Mouse (Mus musculus): Measurements from ENCODE around the gene Timm8a2. TPM values are rescaled to one million over a fixed set of nuclear protein-coding genes. Genes with fewer than 3 reads are reported as not detected.

Timm8a2 gene
- polyA plus RNA-seq (2014; fragmentation: Nextera tagmentation; extraction: Ambion mirVana), result not detected in 2 replicates

GRCm38 (mm10) chr14:122034451-122034850, at the start of gene Timm8a2:
Timm8a2 (plus strand) TSS chr14:122034674.
- no peaks in the 10 kb centered on the region for H3K36me3 ChIP-seq (ENCODE audit: control insufficient read depth, insufficient read depth, low read length)
- DNase-seq (ENCODE audit: low spot score) (no peak), ATAC-seq (ENCODE audit: insufficient number of reproducible peaks, low FRiP score, low TSS enrichment, low read depth) (no peak)
- no peaks in the 10 kb centered on the region for H3K9me3 ChIP-seq (ENCODE audit: control insufficient read depth, low read length)
- H3K4me3 ChIP-seq (ENCODE audit: low read depth, low read length), result no peak within 1 kb of the TSS
- H3K27me3 ChIP-seq (ENCODE audit: control insufficient read depth, insufficient read depth, low read length), result no peaks in the 10 kb centered on the region
- H3K4me1 ChIP-seq (ENCODE audit: control insufficient read depth, insufficient read depth, low read length), result no peaks in the 10 kb centered on the region
- H3K9ac ChIP-seq (ENCODE audit: low read length), result no peak within 1 kb of the TSS
- H3K27ac ChIP-seq (replicated peaks; ENCODE audit: low read depth, low read length), result no peak within 1 kb of the TSS
- no peak within 1 kb of the TSS for H3K4me2 ChIP-seq (ENCODE audit: low read depth, severe bottlenecking)
- 91% methylated on average over 13 of the region's 13 CpGs for WGBS

GRCm38 (mm10) chr14:121985477-121985876, 49.0 kb upstream of the Timm8a2 start:
- WGBS, result 89% methylated on average over 3 of the region's 3 CpGs
- H3K36me3 ChIP-seq (ENCODE audit: control insufficient read depth, insufficient read depth, low read length), result no peaks in the 10 kb centered on the region
- ATAC-seq (ENCODE audit: insufficient number of reproducible peaks, low FRiP score, low TSS enrichment, low read depth) (no peak), DNase-seq (ENCODE audit: low spot score) (no peak)
- H3K9me3 ChIP-seq (ENCODE audit: control insufficient read depth, low read length), result no peaks in the 10 kb centered on the region
- H3K27me3 ChIP-seq (ENCODE audit: control insufficient read depth, insufficient read depth, low read length), result no peaks in the 10 kb centered on the region
- no peak overlapping the region for H3K4me3 ChIP-seq (ENCODE audit: low read depth, low read length)
- H3K4me1 ChIP-seq (ENCODE audit: control insufficient read depth, insufficient read depth, low read length), result no peaks in the 10 kb centered on the region
- H3K27ac ChIP-seq (replicated peaks; ENCODE audit: low read depth, low read length), result no peak overlapping the region
- no peak overlapping the region for H3K9ac ChIP-seq (ENCODE audit: low read length)
- H3K4me2 ChIP-seq (ENCODE audit: low read depth, severe bottlenecking), result no peak overlapping the region

DNA sequence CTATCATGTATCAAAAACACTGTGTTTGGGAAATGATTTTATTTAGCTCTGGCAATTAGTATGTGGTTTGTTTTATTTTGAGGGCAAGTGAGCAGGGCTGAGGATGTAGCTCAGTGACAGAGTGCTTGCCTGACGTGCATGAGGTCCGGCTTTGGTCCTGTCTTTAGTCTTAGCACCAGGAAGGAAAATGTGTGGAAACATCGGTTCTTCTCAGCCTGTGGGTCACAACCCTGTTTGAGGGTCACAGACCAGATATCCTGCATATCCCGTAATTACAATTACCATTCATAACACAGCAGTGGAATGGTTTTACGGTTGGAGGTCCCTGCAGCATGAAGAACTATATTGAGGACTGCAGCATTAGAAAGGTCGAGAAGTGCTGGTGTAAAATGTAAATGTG, 48.4 kb upstream of the Timm8a2 start:
- DNase-seq (ENCODE audit: low spot score) (no peak), ATAC-seq (ENCODE audit: insufficient number of reproducible peaks, low FRiP score, low TSS enrichment, low read depth) (no peak)
- no peaks in the 10 kb centered on the region for H3K27me3 ChIP-seq (ENCODE audit: control insufficient read depth, insufficient read depth, low read length)
- H3K4me2 ChIP-seq (ENCODE audit: low read depth, severe bottlenecking), result no peak overlapping the region
- H3K27ac ChIP-seq (replicated peaks; ENCODE audit: low read depth, low read length), result no peak overlapping the region
- H3K4me3 ChIP-seq (ENCODE audit: low read depth, low read length), result no peak overlapping the region
- H3K9ac ChIP-seq (ENCODE audit: low read length), result no peak overlapping the region
- WGBS, result 86% methylated on average over 6 of the region's 6 CpGs
- H3K4me1 ChIP-seq (ENCODE audit: control insufficient read depth, insufficient read depth, low read length), result no peaks in the 10 kb centered on the region
- no peaks in the 10 kb centered on the region for H3K9me3 ChIP-seq (ENCODE audit: control insufficient read depth, low read length)
- H3K36me3 ChIP-seq (ENCODE audit: control insufficient read depth, insufficient read depth, low read length), result no peaks in the 10 kb centered on the region

DNA sequence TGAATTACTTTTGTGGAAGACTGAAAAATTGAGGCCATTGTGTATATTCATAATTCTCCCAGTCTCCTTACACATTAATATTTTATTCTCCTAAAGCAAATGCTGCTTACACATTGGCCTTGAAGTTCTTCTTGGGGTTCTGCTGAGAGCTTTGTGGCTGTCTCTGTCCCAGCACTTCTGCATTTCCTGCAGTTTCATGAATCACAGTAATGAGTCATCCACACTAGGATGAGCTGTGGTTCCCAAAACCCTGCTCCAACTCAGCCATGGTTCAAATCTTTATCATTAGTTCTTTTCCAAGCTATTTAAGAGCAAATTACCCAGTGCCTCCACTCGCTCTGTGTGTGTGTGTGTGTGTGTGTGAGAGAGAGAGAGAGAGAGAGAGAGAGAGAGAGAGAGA, 47.2 kb upstream of the Timm8a2 start:
- H3K4me3 ChIP-seq (ENCODE audit: low read depth, low read length), result no peak overlapping the region
- no peak for DNase-seq (ENCODE audit: low spot score)
- no peak overlapping the region for H3K27ac ChIP-seq (replicated peaks; ENCODE audit: low read depth, low read length)
- H3K9ac ChIP-seq (ENCODE audit: low read length), result no peak overlapping the region
- no peak overlapping the region for H3K4me2 ChIP-seq (ENCODE audit: low read depth, severe bottlenecking)
- H3K9me3 ChIP-seq (ENCODE audit: control insufficient read depth, low read length), result no peaks in the 10 kb centered on the region
- 78% methylated on average over 1 of the region's 1 CpGs for WGBS
- no peak for ATAC-seq (ENCODE audit: insufficient number of reproducible peaks, low FRiP score, low TSS enrichment, low read depth)
- H3K36me3 ChIP-seq (ENCODE audit: control insufficient read depth, insufficient read depth, low read length), result no peaks in the 10 kb centered on the region
- H3K27me3 ChIP-seq (ENCODE audit: control insufficient read depth, insufficient read depth, low read length), result no peaks in the 10 kb centered on the region
- no peaks in the 10 kb centered on the region for H3K4me1 ChIP-seq (ENCODE audit: control insufficient read depth, insufficient read depth, low read length)

- no peak overlapping the region for H3K4me2 ChIP-seq (ENCODE audit: low read depth, severe bottlenecking)
- whole genome bisulfite sequencing, result 81% methylated on average over 4 of the region's 4 CpGs
- H3K4me3 ChIP-seq (ENCODE audit: low read depth, low read length), result no peak overlapping the region
- no peaks in the 10 kb centered on the region for H3K36me3 ChIP-seq (ENCODE audit: control insufficient read depth, insufficient read depth, low read length)
- H3K4me1 ChIP-seq (ENCODE audit: control insufficient read depth, insufficient read depth, low read length), result no peaks in the 10 kb centered on the region
- H3K9me3 ChIP-seq (ENCODE audit: control insufficient read depth, low read length), result no peaks in the 10 kb centered on the region
- no peak overlapping the region for H3K9ac ChIP-seq (ENCODE audit: low read length)
- DNase-seq (ENCODE audit: low spot score), result no peak
- H3K27me3 ChIP-seq (ENCODE audit: control insufficient read depth, insufficient read depth, low read length), result no peaks in the 10 kb centered on the region
- no peak overlapping the region for H3K27ac ChIP-seq (replicated peaks; ENCODE audit: low read depth, low read length)
- no peak for ATAC-seq (ENCODE audit: insufficient number of reproducible peaks, low FRiP score, low TSS enrichment, low read depth)
Measured at GRCm38 (mm10) chr14:121987691-121988090, 46.8 kb upstream of the Timm8a2 start.

- DNase-seq (ENCODE audit: low spot score) (no peak), ATAC-seq (ENCODE audit: insufficient number of reproducible peaks, low FRiP score, low TSS enrichment, low read depth) (no peak)
- no peak overlapping the region for H3K4me2 ChIP-seq (ENCODE audit: low read depth, severe bottlenecking)
- no peak overlapping the region for H3K27ac ChIP-seq (replicated peaks; ENCODE audit: low read depth, low read length)
- no peaks in the 10 kb centered on the region for H3K9me3 ChIP-seq (ENCODE audit: control insufficient read depth, low read length)
- H3K9ac ChIP-seq (ENCODE audit: low read length), result no peak overlapping the region
- H3K4me3 ChIP-seq (ENCODE audit: low read depth, low read length), result no peak overlapping the region
- no peaks in the 10 kb centered on the region for H3K27me3 ChIP-seq (ENCODE audit: control insufficient read depth, insufficient read depth, low read length)
- WGBS, result 96% methylated on average over 3 of the region's 3 CpGs
- no peaks in the 10 kb centered on the region for H3K36me3 ChIP-seq (ENCODE audit: control insufficient read depth, insufficient read depth, low read length)
- no peaks in the 10 kb centered on the region for H3K4me1 ChIP-seq (ENCODE audit: control insufficient read depth, insufficient read depth, low read length)
Measured at GRCm38 (mm10) chr14:121989331-121989730, 45.1 kb upstream of the Timm8a2 start.

GRCm38 (mm10) chr14:121989869-121990268, 44.6 kb upstream of the Timm8a2 start:
- H3K4me2 ChIP-seq (ENCODE audit: low read depth, severe bottlenecking), result no peak overlapping the region
- DNase-seq (ENCODE audit: low spot score) (no peak), ATAC-seq (ENCODE audit: insufficient number of reproducible peaks, low FRiP score, low TSS enrichment, low read depth) (no peak)
- no peak overlapping the region for H3K9ac ChIP-seq (ENCODE audit: low read length)
- H3K4me1 ChIP-seq (ENCODE audit: control insufficient read depth, insufficient read depth, low read length), result no peaks in the 10 kb centered on the region
- no peaks in the 10 kb centered on the region for H3K36me3 ChIP-seq (ENCODE audit: control insufficient read depth, insufficient read depth, low read length)
- H3K27ac ChIP-seq (replicated peaks; ENCODE audit: low read depth, low read length), result no peak overlapping the region
- no peaks in the 10 kb centered on the region for H3K27me3 ChIP-seq (ENCODE audit: control insufficient read depth, insufficient read depth, low read length)
- H3K9me3 ChIP-seq (ENCODE audit: control insufficient read depth, low read length), result no peaks in the 10 kb centered on the region
- 96% methylated on average over 3 of the region's 3 CpGs for WGBS
- no peak overlapping the region for H3K4me3 ChIP-seq (ENCODE audit: low read depth, low read length)

DNA sequence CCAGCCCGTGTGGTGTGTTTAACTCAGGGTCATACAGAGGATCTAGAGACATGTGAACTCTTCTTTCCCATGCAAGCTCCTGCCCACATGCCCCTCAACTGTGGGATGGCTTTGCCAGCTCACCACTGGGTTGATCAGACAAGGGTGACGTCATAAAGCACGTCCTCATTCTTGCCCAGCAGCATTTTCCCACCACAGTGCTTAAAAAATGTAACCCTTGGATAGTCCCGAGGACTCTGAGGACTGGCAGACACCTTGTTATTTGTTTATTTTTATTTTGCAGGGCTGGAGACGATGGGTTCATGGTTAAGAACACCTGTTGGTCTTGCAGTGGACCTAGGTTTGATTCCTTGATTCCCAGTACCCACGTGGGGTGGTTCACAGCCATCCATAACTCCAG, 43.6 kb upstream of the Timm8a2 start:
- H3K27ac ChIP-seq (replicated peaks; ENCODE audit: low read depth, low read length), result no peak overlapping the region
- no peak overlapping the region for H3K9ac ChIP-seq (ENCODE audit: low read length)
- H3K4me2 ChIP-seq (ENCODE audit: low read depth, severe bottlenecking), result no peak overlapping the region
- H3K27me3 ChIP-seq (ENCODE audit: control insufficient read depth, insufficient read depth, low read length), result no peaks in the 10 kb centered on the region
- H3K9me3 ChIP-seq (ENCODE audit: control insufficient read depth, low read length), result no peaks in the 10 kb centered on the region
- DNase-seq (ENCODE audit: low spot score) (no peak), ATAC-seq (ENCODE audit: insufficient number of reproducible peaks, low FRiP score, low TSS enrichment, low read depth) (no peak)
- 86% methylated on average over 6 of the region's 6 CpGs for WGBS
- H3K4me1 ChIP-seq (ENCODE audit: control insufficient read depth, insufficient read depth, low read length), result no peaks in the 10 kb centered on the region
- H3K36me3 ChIP-seq (ENCODE audit: control insufficient read depth, insufficient read depth, low read length), result no peaks in the 10 kb centered on the region; the same call in 1 of the 2 replicates
- H3K4me3 ChIP-seq (ENCODE audit: low read depth, low read length), result no peak overlapping the region

DNA sequence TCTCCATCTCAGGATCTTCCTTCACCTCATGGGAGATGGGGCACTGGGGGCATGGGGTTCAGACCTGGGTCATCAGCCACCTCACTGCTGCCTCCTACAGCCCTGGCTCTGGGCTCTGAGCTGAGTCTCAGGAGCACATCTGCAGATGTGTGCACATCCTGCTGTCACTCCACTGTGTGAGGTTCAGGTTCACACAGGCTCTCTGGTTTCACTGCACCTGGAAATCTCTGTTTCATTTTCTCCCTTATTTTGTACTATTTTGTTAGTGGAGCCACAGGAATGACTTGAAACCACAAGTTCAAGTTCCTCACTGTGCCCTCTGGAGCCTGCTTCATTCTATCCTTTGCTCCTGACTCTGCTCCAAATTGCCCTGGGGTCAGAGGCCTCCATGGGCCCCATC, 42.6 kb upstream of the Timm8a2 start:
- no peaks in the 10 kb centered on the region; the same call in 1 of the 2 replicates for H3K36me3 ChIP-seq (ENCODE audit: control insufficient read depth, insufficient read depth, low read length)
- no peak overlapping the region for H3K4me2 ChIP-seq (ENCODE audit: low read depth, severe bottlenecking)
- no peak overlapping the region for H3K27ac ChIP-seq (replicated peaks; ENCODE audit: low read depth, low read length)
- no peaks in the 10 kb centered on the region for H3K9me3 ChIP-seq (ENCODE audit: control insufficient read depth, low read length)
- H3K4me3 ChIP-seq (ENCODE audit: low read depth, low read length), result no peak overlapping the region
- H3K4me1 ChIP-seq (ENCODE audit: control insufficient read depth, insufficient read depth, low read length), result no peaks in the 10 kb centered on the region
- no peaks in the 10 kb centered on the region for H3K27me3 ChIP-seq (ENCODE audit: control insufficient read depth, insufficient read depth, low read length)
- DNase-seq (ENCODE audit: low spot score), result no peak
- no peak overlapping the region for H3K9ac ChIP-seq (ENCODE audit: low read length)
- no peak for ATAC-seq (ENCODE audit: insufficient number of reproducible peaks, low FRiP score, low TSS enrichment, low read depth)
